ENCODE assay signal across 8 mouse cellular contexts in the genomic region with DNA sequence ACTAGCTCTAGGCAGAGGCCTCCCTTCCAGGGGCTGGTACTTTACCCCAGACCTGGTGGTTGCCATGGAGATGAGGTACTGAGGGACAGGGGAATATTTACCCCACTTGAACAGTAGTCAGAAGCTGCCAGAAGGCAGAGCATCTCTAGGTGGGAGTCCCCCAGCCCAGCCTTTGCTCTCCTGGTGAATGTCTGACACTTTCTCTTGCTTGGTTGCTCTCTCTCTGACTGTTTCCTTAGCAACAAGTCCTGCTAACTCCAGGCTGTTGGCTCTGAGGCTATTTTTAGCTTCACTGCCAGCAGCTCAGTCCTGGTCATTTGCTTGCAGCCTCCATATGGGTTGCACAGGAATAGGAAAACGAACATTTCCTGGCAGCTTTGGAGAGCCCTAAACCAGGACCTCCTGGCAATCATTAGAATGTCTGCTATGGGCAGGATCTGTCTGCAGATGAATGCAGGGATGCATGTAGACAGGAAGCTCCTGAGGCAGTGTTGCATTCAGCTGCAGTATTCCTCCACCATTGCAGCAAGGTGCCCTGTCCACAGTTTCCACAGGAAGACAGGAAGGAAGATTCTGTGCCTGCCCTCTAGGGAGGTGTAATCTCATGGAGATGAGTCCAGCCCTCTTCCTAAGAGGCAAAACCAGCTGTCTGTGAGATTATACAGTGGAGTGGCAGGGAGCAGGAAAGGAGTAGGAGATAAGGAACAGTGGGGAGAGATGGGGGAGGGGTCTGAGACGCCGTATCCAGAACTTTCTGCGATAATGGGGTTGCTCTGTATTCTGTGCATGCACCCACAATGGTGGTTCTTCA.
DNase-seq lines count a peak whose midpoint lies in the region; ATAC-seq and TF ChIP-seq lines count a peak whose summit lies in the region.

No protein-coding gene starts in this region.

- H3K9ac ChIP-seq in forebrain, embryonic 12.5 days: no peak overlapping the region
- H3K9ac ChIP-seq in hindbrain, postnatal 0 days (replicated peaks; ENCODE audit: low read length): 0 out of 2 replicates have a peak overlapping the region, but pooled peaks have one; percentile 4
- H3K9ac ChIP-seq in midbrain, embryonic 13.5 days (replicated peaks): 0 out of 2 replicates have a peak overlapping the region, but pooled peaks have one; percentile 32

- peak; percentile 57 for ATAC-seq in forebrain, embryonic 12.5 days (ENCODE audit: low FRiP score)
- ATAC-seq in hindbrain, postnatal 0 days: peak; percentile 89
- peak; percentile 72 for ATAC-seq in midbrain, embryonic 13.5 days

- H3K27me3 ChIP-seq in forebrain, embryonic 12.5 days: no peaks in the 10 kb centered on the region
- H3K27me3 ChIP-seq in hindbrain, postnatal 0 days (ENCODE audit: insufficient read depth, low read length): no peaks in the 10 kb centered on the region
- no peaks in the 10 kb centered on the region for H3K27me3 ChIP-seq in midbrain, embryonic 13.5 days

- peak overlapping the region; percentile 92 for H3K27ac ChIP-seq in forebrain, embryonic 12.5 days
- peak overlapping the region; percentile 90 for H3K27ac ChIP-seq in hindbrain, postnatal 0 days
- H3K27ac ChIP-seq in midbrain, embryonic 13.5 days: peak overlapping the region; percentile 94

- TF ChIP-seq CTCF in hindbrain, postnatal 0 days (IDR thresholded peaks at IDR 0.05; ENCODE audit: low read depth): no peak

- WGBS in forebrain, embryonic 12.5 days: 36% methylated on average over 4 of the region's 4 CpGs
- 12% methylated on average over 4 of the region's 4 CpGs for WGBS in hindbrain, postnatal 0 days
- 30% methylated on average over 4 of the region's 4 CpGs for whole genome bisulfite sequencing in midbrain, embryonic 13.5 days

- H3K4me1 ChIP-seq in forebrain, embryonic 12.5 days: peaks cover 81% of the 10 kb centered on the region
- H3K4me1 ChIP-seq in hindbrain, postnatal 0 days (ENCODE audit: insufficient read depth, low read length): peaks cover 58% of the 10 kb centered on the region
- peaks cover 87% of the 10 kb centered on the region for H3K4me1 ChIP-seq in midbrain, embryonic 13.5 days (replicated peaks)

- intact Hi-C loops in heart, postnatal 14 days (cut with DNase I): no loop called here

- H3K4me2 ChIP-seq in forebrain, embryonic 12.5 days: peak overlapping the region; percentile 31
- H3K4me2 ChIP-seq in hindbrain, postnatal 0 days (ENCODE audit: low read depth, low read length): peak overlapping the region; percentile 0; the same call in 1 of the 2 replicates
- H3K4me2 ChIP-seq in midbrain, embryonic 13.5 days (replicated peaks): peak overlapping the region; percentile 30

- peaks cover 5% of the 10 kb centered on the region; the same call in 1 of the 2 replicates for H3K36me3 ChIP-seq in forebrain, embryonic 12.5 days (replicated peaks)
- no peaks in the 10 kb centered on the region for H3K36me3 ChIP-seq in hindbrain, postnatal 0 days (ENCODE audit: insufficient read depth, low read length)
- no peaks in the 10 kb centered on the region for H3K36me3 ChIP-seq in midbrain, embryonic 13.5 days

- peak; percentile 36 for DNase-seq in heart, adult 8-10 months (ENCODE audit: low spot score)
- DNase-seq in heart, postnatal 14 days: no peak
- peak; percentile 92 for DNase-seq in hindbrain, postnatal 0 days (ENCODE audit: low spot score)
- DNase-seq in left cerebral cortex, adult 18-20 months (ENCODE audit: low spot score in 2 of 2): peak; percentile 41 to 70
- no peak for DNase-seq in thymus, postnatal 14 days
- no peak for DNase-seq in urinary bladder, postnatal 10 days (ENCODE audit: low spot score)

- H3K9me3 ChIP-seq in forebrain, embryonic 12.5 days: no peaks in the 10 kb centered on the region
- no peaks in the 10 kb centered on the region for H3K9me3 ChIP-seq in hindbrain, postnatal 0 days (ENCODE audit: low read length)
- no peaks in the 10 kb centered on the region for H3K9me3 ChIP-seq in midbrain, embryonic 13.5 days

- H3K4me3 ChIP-seq in forebrain, embryonic 12.5 days (replicated peaks): no peak overlapping the region
- H3K4me3 ChIP-seq in hindbrain, postnatal 0 days (ENCODE audit: low read length): no peak overlapping the region
- no peak overlapping the region for H3K4me3 ChIP-seq in midbrain, embryonic 13.5 days (replicated peaks)

Comparison
In these comparisons a context has a peak if more than half of its experiments do, and no peak if none do; other contexts are left out.
1. DNase-seq: peak in heart, adult 8-10 months (single experiment), hindbrain, postnatal 0 days (single experiment) and left cerebral cortex, adult 18-20 months (2 of 2); none in heart, postnatal 14 days (0 of 2), thymus, postnatal 14 days (single experiment) and urinary bladder, postnatal 10 days (single experiment).
2. Peak in every context shown above with its lines, with median percentiles within 50 percentile points of each other: ATAC-seq, H3K27ac ChIP-seq and H3K4me2 ChIP-seq.